Mouse (Mus musculus): ENCODE data around the gene Magel2. TPM values are rescaled to one million over a fixed set of nuclear protein-coding genes. Genes with fewer than 3 reads are reported as not detected.
A peak's percentile ranks its signal among the peaks of the same experiment; 100 is the strongest.

Gene Magel2
- 17.4 and 18.1 TPM in 2 replicates for total RNA-seq (2014; rRNA removed)
- 10.5 and 10.6 TPM in 2 replicates for polyA plus RNA-seq (2015; fragmentation: Nextera tagmentation; extraction: Ambion mirVana)

- H3K27ac ChIP-seq: peak within 1 kb of the TSS; percentile 80
- 25% methylated on average over 31 of the region's 31 CpGs for WGBS
- no peak for TF ChIP-seq CTCF (IDR thresholded peaks at IDR 0.05; ENCODE audit: low read depth)
- peak; percentile 87 for DNase-seq (ENCODE audit: low spot score)
- peak; percentile 95 for ATAC-seq
- H3K9me3 ChIP-seq (ENCODE audit: low read length): no peaks in the 10 kb centered on the region; the same call in 1 of the 2 replicates
- peak within 1 kb of the TSS; percentile 55 for H3K4me2 ChIP-seq (ENCODE audit: low read depth, low read length)
- H3K27me3 ChIP-seq (ENCODE audit: insufficient read depth, low read length): no peaks in the 10 kb centered on the region
- no peaks in the 10 kb centered on the region for H3K36me3 ChIP-seq (ENCODE audit: insufficient read depth, low read length)
- H3K9ac ChIP-seq (replicated peaks; ENCODE audit: low read length): peak within 1 kb of the TSS; percentile 63
- peak within 1 kb of the TSS; percentile 49 for H3K4me3 ChIP-seq (ENCODE audit: low read length)
- no peaks in the 10 kb centered on the region for H3K4me1 ChIP-seq (ENCODE audit: insufficient read depth, low read length)
Measured at GRCm38 (mm10) chr7:62376510-62377304, at the start of gene Magel2. Gene Magel2, plus strand, starts transcription at chr7:62377010.

- Histone ChIP-seq H3K4me1 (ENCODE audit: insufficient read depth, low read length) (no peaks in the 10 kb centered on the region), H3K9me3 (ENCODE audit: low read length) (no peaks in the 10 kb centered on the region), H3K4me2 (ENCODE audit: low read depth, low read length) (no peak overlapping the region), H3K36me3 (ENCODE audit: insufficient read depth, low read length) (no peaks in the 10 kb centered on the region), H3K27me3 (ENCODE audit: insufficient read depth, low read length) (no peaks in the 10 kb centered on the region), H3K9ac (replicated peaks; ENCODE audit: low read length) (no peak overlapping the region), H3K27ac (no peak overlapping the region), H3K4me3 (ENCODE audit: low read length) (no peak overlapping the region)
- ATAC-seq: no peak
- TF ChIP-seq CTCF (IDR thresholded peaks at IDR 0.05; ENCODE audit: low read depth): no peak
- no peak for DNase-seq (ENCODE audit: low spot score)
- 38% methylated on average over 1 of the region's 1 CpGs for WGBS
Measured at GRCm38 (mm10) chr7:62345411-62345810, 31.4 kb upstream of the Magel2 start.

GRCm38 (mm10) chr7:62346269-62346668 is 30.5 kb upstream of the Magel2 start, which contains the start of gene Ndn:
Gene Ndn, plus strand, starts transcription at chr7:62346569.
- WGBS: 63% methylated on average over 1 of the region's 1 CpGs
- DNase-seq (ENCODE audit: low spot score) (no peak), ATAC-seq (no peak)
- no peak within 1 kb of the TSS for H3K4me3 ChIP-seq (ENCODE audit: low read length)
- no peaks in the 10 kb centered on the region for H3K4me1 ChIP-seq (ENCODE audit: insufficient read depth, low read length)
- H3K9ac ChIP-seq (replicated peaks; ENCODE audit: low read length): no peak within 1 kb of the TSS
- TF ChIP-seq CTCF (IDR thresholded peaks at IDR 0.05; ENCODE audit: low read depth): no peak
- no peaks in the 10 kb centered on the region for H3K36me3 ChIP-seq (ENCODE audit: insufficient read depth, low read length)
- H3K27ac ChIP-seq: no peak within 1 kb of the TSS
- H3K4me2 ChIP-seq (ENCODE audit: low read depth, low read length): no peak within 1 kb of the TSS
- H3K9me3 ChIP-seq (ENCODE audit: low read length): no peaks in the 10 kb centered on the region
- H3K27me3 ChIP-seq (ENCODE audit: insufficient read depth, low read length): no peaks in the 10 kb centered on the region

- H3K27ac ChIP-seq: peak overlapping the region; percentile 86
- no peaks in the 10 kb centered on the region for H3K27me3 ChIP-seq (ENCODE audit: insufficient read depth, low read length)
- no peaks in the 10 kb centered on the region for H3K9me3 ChIP-seq (ENCODE audit: low read length)
- H3K9ac ChIP-seq (replicated peaks; ENCODE audit: low read length): peak overlapping the region; percentile 63
- H3K4me3 ChIP-seq (ENCODE audit: low read length): peak overlapping the region; percentile 53
- 18% methylated on average over 40 of the region's 42 CpGs for WGBS
- peak; percentile 3; the same call in 1 of the 2 replicates for TF ChIP-seq CTCF (IDR thresholded peaks at IDR 0.05; ENCODE audit: low read depth)
- H3K4me1 ChIP-seq (ENCODE audit: insufficient read depth, low read length): no peaks in the 10 kb centered on the region
- no peaks in the 10 kb centered on the region for H3K36me3 ChIP-seq (ENCODE audit: insufficient read depth, low read length)
- DNase-seq (ENCODE audit: low spot score) (peak; percentile 91), ATAC-seq (peak; percentile 97)
- peak overlapping the region; percentile 66 for H3K4me2 ChIP-seq (ENCODE audit: low read depth, low read length)
Measured at GRCm38 (mm10) chr7:62348106-62348803, 28.6 kb upstream of the Magel2 start.

- WGBS: 35% methylated on average over 17 of the region's 17 CpGs
- peak; percentile 4 for DNase-seq (ENCODE audit: low spot score)
Measured at GRCm38 (mm10) chr7:62348804-62349190, 28.0 kb upstream of the Magel2 start.

GRCm38 (mm10) chr7:62351266-62351665 is 25.5 kb upstream of the Magel2 start:
- Histone ChIP-seq H3K27me3 (ENCODE audit: insufficient read depth, low read length) (no peaks in the 10 kb centered on the region), H3K27ac (no peak overlapping the region), H3K4me3 (ENCODE audit: low read length) (no peak overlapping the region), H3K9ac (replicated peaks; ENCODE audit: low read length) (no peak overlapping the region), H3K36me3 (ENCODE audit: insufficient read depth, low read length) (no peaks in the 10 kb centered on the region), H3K4me1 (ENCODE audit: insufficient read depth, low read length) (no peaks in the 10 kb centered on the region), H3K9me3 (ENCODE audit: low read length) (no peaks in the 10 kb centered on the region), H3K4me2 (ENCODE audit: low read depth, low read length) (no peak overlapping the region)
- 38% methylated on average over 8 of the region's 8 CpGs for WGBS
- peak; percentile 42 for DNase-seq (ENCODE audit: low spot score)
- TF ChIP-seq CTCF (IDR thresholded peaks at IDR 0.05; ENCODE audit: low read depth): no peak
- ATAC-seq: no peak

More at GRCm38 (mm10) chr7:62348804-62349190, 28.0 kb upstream of the Magel2 start:
- no peaks in the 10 kb centered on the region for H3K27me3 ChIP-seq (ENCODE audit: insufficient read depth, low read length)
- H3K9ac ChIP-seq (replicated peaks; ENCODE audit: low read length): peak overlapping the region; percentile 63
- no peak for TF ChIP-seq CTCF (IDR thresholded peaks at IDR 0.05; ENCODE audit: low read depth)
- H3K4me3 ChIP-seq (ENCODE audit: low read length): peak overlapping the region; percentile 53
- H3K4me2 ChIP-seq (ENCODE audit: low read depth, low read length): peak overlapping the region; percentile 66
- no peaks in the 10 kb centered on the region for H3K4me1 ChIP-seq (ENCODE audit: insufficient read depth, low read length)
- no peaks in the 10 kb centered on the region for H3K36me3 ChIP-seq (ENCODE audit: insufficient read depth, low read length)
- peak overlapping the region; percentile 86 for H3K27ac ChIP-seq
- H3K9me3 ChIP-seq (ENCODE audit: low read length): no peaks in the 10 kb centered on the region
- peak; percentile 52 for ATAC-seq

Data from hindbrain, postnatal 0 days (tissue).